Mouse (Mus musculus): Measurements from ENCODE around the gene Gm6614.
"Not testable (repeated sequence)": the region's sequence is repeated elsewhere in the genome, so short reads cannot be mapped to it uniquely, and the experiment has no call there.

Gene Gm6614

GRCm38 (mm10) chr6:142011364-142011955 is at the start of gene Gm6614:
Gm6614 (minus strand) TSS chr6:142011414.
- CTCF ChIA-PET: no interaction called here

DNA sequence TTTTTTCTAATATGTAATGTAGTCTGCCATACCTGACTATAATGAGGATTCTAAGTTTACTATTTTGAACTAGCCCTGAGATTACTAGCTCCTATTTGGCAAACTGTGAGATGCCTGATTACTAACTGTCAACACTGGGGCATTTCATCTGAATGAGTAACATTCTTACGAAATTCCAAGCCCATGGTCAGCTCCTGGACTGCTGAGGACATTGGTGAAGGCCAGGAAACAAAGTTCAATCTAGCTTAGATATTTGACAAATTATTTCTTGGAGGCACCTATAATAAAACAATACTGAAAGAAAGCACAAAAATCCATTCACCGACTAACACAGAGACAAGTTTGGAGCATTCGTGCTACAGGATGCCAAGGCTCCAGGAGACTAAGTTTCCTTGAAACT is 47.1 kb upstream of the Gm6614 start:
- CTCF ChIA-PET: not testable (repeated sequence)

DNA sequence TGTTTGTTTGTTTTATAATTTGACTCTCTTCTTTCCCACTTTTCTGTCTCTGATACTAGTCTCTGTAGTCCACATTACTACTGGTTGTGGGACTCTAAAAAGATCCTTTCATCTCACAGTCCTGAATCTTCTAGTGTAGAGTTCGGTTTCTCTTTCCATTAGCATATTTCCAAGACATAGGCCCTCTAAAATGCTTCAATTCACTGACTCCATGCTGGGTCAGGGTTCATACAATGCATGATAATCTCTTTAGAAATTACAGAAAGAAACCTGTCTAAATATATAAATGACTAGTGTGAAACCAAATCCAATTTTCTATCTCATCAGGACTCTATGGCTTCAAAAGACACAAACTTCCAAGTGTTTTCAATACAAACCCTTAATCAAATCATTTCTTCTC is 36.5 kb upstream of the Gm6614 start:
- CTCF ChIA-PET: no interaction called here

DNA sequence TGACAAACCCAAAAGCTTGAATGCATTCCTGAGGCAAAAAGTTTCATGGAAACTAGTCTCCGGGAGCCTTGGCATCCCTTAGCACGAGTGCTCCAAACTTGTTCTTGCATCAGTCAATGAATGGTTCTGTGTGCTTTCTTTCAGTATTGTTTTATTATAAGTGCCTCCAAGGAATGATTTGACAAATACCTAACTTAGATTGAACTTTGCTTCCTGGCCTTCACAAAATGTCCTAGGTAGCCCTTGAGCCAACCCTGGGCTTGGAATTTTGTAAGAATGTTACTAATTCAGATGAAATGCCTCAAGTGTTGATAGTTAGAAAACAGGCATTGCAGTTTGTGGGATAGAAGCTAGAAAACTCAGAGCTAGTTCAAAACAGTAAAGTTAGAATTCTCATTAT is 34.5 kb upstream of the Gm6614 start:
- CTCF ChIA-PET: no interaction called here

DNA sequence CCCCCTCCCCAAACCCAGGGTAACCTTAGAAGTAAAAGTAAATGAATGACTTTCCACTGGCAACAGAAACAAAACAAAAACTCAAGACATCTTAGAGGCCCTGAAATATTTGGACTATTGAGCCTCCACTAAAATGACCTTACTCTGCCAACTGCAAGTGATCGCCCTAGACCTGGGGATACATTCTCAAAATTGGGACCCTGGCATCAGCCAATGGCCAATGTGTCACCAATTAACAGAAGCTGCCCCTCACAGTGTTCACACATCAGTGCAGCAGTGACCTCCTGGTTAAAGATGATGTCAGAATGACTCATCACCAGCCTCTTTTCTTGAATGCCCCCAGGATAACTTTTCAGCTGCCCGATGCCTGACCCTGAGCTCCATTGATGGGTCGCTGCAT is 30.7 kb upstream of the Gm6614 start:
- CTCF ChIA-PET: no interaction called here

DNA sequence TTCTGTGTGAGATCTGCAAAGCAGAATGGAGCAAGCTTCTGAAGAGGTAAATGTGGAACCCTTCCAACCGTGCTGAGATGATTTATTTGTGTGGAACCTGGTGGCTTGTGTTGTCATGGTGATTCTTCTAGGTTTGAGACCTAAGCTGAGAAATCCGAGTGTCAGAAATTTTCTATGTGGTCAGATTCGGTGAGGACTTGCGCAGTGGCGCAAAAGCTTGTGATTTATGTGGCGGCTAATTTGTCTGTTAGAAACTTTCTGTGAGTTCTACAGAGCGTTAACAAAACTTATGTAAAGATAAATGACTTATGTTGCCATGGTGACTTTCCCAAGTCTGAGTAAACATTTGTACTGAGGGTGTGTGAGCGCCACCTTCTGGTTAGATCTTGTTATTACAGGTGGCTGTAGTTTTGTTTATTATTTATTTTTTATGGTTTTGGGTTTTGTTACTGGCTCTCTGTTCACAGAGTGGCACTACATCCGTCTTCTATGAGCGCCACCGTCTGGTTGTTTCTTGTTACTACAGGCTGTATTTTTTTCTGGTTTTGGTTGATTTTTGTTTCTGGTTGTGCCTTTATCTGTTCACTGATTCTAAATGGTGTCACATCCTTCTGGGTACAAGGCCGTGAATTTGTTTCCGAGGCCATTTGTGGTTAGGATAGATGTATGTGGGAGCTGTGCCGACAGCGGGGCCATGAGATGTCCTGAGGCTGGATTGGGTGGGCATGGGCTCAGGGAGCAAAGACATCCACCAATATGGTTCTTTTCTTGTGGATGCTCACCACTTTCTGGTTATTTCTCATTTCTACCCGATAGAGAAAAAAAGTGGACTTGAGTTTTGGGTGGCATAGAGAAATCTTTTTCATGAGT is 29.3 kb upstream of the Gm6614 start:
- CTCF ChIA-PET: interaction anchor here (0.6 kb wide), 1 partner anchor 724 kb away, joined by 10 read pairs; no protein-coding TSS in a partner anchor

- CTCF ChIA-PET: no interaction called here
Observed at GRCm38 (mm10) chr6:142035771-142036170, 24.6 kb upstream of the Gm6614 start.

GRCm38 (mm10) chr6:142021671-142022070 is 10.5 kb upstream of the Gm6614 start:
- CTCF ChIA-PET: no interaction called here

- CTCF ChIA-PET: no interaction called here
Observed at GRCm38 (mm10) chr6:141986772-141987171, 24.4 kb downstream of the Gm6614 start.

GRCm38 (mm10) chr6:141984644-141985043 is 26.6 kb downstream of the Gm6614 start:
- CTCF ChIA-PET: no interaction called here

GRCm38 (mm10) chr6:141962420-141962819 is 48.8 kb downstream of the Gm6614 start:
- CTCF ChIA-PET: no interaction called here

DNA sequence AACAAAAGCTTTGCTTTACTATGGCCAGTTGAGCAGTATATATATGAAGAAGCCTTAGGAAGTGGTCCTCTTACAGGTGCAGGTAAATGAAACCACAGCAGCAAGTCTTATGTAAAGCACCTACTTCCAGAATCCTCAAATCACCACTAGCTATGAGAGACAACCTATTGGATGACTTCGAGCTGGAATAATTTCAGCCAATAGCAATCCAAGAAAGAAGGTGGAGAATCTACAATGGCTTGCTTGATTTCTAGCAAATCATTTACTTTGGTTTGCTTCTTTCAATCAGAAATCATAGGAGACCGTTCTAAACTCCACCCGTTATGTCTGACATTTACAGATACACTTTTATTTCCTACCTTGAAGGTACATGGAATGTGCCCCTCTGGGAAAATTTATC is 49.4 kb downstream of the Gm6614 start:
- CTCF ChIA-PET: no interaction called here

- CTCF ChIA-PET: no interaction called here
Observed at GRCm38 (mm10) chr6:141960482-141960881, 50.7 kb downstream of the Gm6614 start.

DNA sequence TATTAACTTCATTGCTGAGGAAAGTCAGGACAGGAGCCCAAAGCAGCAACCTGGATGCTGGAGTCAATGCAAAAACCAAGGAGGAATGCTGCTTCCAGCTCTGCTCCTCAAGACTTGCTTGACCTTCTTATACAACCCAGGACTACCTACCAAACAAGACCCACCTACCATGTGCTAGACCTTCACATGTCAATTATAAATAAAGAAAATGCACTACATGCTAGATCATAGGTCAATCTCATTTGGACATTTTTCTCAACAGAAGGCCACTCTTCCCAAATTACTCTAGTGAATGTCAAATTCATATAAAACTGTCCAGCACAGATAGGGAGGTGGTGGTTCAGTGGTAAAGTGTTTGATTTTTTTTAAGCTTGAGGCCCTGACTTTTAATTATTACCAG is 64.4 kb downstream of the Gm6614 start, which contains the start of gene Slco1a1:
TSS of gene Slco1a1 (minus strand) at position 101 of the 400 bp plus-strand sequence.
- CTCF ChIA-PET: interaction anchor here (0.6 kb wide), 1 partner anchor 39 kb away, joined by 3 read pairs; no protein-coding TSS in a partner anchor

DNA sequence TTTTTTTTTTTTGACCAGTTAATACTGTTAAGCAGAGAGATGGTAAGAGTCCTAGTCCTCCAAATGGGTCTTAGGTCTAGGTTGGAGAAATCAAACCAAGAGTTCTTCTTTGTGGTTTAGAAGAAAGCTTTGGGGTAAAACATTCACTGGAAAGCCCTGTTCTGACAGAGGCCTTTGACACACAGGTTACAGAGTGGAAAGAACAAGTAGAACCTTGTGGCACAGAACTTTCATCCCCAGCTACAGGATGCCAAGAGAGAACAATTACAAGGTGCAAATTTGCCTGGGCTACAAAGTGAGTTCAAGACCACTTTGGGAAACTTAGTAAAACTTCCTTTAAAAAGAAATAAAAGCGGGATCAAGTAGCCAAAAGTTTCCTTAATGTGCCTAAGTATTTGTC is 70.8 kb downstream of the Gm6614 start:
- CTCF ChIA-PET: no interaction called here

All from spleen, embryonic (tissue).